Mouse (Mus musculus) adrenal gland, postnatal 36 days (tissue): ENCODE measurements around the gene Slc9b2. TPM values are rescaled to one million over a fixed set of nuclear protein-coding genes. Genes with fewer than 3 reads are reported as not detected.

Source experiments
- DNase-seq, 2 experiments: peaks; one replicate each; pipeline ENCODE4 v3.0.0; 2021; ENCODE audit warnings: mixed read lengths in 1 of 2
- total RNA-seq, 2 experiments: library from RNA; stranded (reverse); gene quantifications; 2 replicates each; pipeline ENCODE4 v1.2.3; 2021

Slc9b2 gene
- total RNA-seq, 2 experiments from 2014 or later: 0.56 to 2.0 TPM

DNA sequence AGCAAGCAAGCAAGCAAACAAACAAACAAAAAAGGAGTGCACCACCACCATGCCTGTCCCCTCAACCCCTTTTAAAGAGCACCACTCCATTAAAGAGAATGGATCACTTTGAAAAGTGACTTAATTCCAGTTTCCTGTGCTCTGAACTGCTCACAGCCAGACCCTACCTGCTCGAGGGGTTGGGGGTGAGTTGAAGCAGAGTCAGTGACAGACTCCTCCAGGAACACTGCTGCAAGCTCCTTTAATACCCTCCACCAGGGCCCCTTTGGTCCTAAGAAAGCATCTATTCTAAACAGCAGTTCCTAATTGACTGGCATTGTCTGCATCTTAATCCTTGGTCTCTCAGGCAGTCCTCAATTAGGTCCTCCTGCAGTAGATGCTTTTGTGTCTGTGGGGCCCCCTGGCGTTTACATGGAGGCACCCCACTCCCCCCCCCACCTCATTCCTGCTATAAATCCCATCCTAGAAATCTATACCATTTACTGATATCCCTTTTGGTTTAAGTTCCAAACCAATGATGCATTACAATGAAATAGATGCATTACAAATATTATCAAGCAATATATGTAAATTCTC, 5.5 kb downstream of the Slc9b2 start:
- DNase-seq: no peak

GRCm38 (mm10) chr3:135313727-135314126, 6.2 kb downstream of the Slc9b2 start:
- DNase-seq: no peak

DNA sequence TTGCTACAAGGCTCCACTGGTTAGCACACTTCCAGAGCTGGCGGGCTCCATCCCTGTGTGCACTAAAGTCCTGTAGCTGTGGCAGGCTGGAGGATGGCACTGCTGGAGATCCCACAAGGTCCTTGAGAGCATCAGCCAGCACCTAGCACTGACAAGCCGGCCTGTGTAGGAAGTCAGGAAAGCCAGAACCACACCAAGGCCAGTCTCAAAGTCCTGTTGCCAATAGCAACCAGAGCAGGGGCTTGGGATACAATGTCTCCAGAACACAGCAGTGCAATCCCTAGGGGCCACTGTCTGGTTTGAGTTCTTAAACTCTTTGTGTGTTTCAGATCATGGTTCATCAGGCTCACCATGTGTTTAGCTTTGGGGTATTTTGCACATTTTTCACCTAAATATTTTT, 7.3 kb downstream of the Slc9b2 start:
- DNase-seq: no peak

DNA sequence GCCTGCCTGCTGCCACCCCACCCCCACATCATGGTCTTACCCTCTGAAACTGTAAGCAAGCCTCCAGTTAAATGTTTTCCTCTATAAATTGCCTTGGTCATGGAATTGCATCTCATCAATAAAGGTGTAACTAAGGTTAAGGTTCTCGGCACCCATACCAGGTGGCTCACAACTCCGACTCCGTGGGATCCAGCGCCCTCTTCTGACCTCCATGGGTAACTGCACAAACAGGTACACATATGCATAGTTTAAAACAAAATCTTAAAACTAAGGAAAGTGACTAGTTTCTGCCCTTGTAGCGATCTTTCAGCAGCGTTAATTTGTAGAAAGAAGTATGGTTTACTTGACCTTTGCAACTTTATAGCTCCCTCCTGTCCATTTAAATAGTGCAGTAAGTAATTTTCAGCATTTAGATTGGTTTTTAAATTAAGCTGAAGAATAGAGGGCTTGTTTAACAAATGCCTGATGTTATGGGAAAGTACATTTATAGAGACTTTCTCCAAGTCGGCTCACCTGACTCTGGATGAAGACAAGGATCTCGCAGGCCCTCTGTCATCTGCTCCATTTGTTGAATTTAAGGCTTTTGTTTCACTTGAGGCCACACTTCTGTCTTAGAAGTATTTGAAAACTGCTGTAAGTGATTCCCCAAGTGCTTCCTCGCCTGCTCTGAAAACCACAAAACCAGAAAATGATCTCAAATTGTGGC, 8.4 kb downstream of the Slc9b2 start:
- DNase-seq: no peak

- no peak for DNase-seq
Observed at GRCm38 (mm10) chr3:135318331-135318730, 10.8 kb downstream of the Slc9b2 start.

DNA sequence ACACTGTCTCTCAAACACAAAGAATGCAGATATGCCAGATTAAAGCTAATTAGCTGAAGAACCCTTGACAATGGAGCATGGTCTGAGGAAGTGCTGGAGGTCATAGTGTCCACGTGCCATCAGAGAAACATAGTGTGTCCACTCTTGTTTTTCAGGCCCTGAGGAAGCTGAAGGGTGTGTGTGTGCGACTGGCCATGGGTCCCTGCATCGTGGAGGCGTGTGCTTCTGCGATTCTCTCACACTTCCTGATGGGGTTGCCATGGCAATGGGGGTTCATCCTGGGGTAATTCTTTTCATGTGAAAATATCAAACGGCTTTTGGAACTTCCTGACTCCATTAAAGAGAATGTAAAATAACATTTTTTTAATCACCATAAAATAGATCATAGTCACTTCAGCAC, 16.9 kb downstream of the Slc9b2 start:
- DNase-seq: no peak

DNA sequence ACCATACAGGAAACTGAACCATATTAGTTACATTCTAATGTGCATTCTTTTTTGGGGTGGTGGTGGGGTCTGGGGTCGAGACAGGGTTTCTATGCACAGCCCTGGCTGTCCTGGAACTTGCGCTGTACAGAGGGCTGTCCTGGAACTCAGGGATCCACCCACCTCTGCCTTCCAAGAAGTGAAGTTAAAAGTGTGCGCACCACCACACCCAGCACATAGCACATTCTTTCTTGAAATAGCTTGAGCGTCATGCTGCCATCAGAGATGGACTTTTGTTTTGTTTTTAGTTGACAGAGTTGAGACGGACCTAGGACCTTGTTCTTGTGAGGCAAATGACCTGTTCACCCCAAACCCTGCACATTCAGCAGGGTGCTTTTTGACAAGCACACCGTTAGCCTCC, 19.7 kb downstream of the Slc9b2 start:
- DNase-seq: no peak

- peak in 1 of 2 experiments; percentile 12 for DNase-seq
Observed at GRCm38 (mm10) chr3:135327601-135328000, 20.1 kb downstream of the Slc9b2 start.

GRCm38 (mm10) chr3:135328560-135328959, 21.1 kb downstream of the Slc9b2 start:
- DNase-seq: peak; percentile 66 to 73

GRCm38 (mm10) chr3:135332691-135333090, 25.2 kb downstream of the Slc9b2 start:
- DNase-seq: no peak

- no peak for DNase-seq
Observed at GRCm38 (mm10) chr3:135333763-135334162, 26.3 kb downstream of the Slc9b2 start.

DNA sequence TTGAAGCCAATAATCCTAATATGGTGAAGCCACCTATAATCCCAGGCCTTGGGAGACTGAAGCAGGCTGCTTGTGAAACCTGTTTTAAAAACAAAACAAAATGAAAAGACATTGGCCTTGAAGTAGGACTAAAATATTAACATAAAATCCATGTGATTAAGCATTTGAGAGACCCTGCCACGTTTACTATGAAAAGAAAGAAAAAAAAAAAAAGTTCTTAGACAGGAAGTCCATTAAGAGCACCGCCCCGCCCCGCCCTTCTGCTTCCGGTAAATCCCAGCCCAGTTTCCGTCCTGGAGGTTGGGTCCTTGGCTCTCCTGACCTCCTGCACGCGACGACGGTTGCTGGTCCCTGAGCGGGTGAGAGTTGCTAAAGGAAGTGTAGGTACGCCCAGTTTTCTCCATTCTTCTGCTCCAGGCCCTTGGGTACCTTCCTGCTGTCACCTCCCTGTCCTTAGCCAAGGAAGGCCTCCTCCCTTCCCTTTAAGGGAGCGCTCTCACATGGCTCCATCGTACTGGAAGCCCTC, 40.3 kb downstream of the Slc9b2 start, which contains the start of gene Slc9b1:
Slc9b1 (plus strand) TSS at position 291 of the 526 bp plus-strand sequence.
- DNase-seq: peak in 1 of 2 experiments; percentile 5

DNA sequence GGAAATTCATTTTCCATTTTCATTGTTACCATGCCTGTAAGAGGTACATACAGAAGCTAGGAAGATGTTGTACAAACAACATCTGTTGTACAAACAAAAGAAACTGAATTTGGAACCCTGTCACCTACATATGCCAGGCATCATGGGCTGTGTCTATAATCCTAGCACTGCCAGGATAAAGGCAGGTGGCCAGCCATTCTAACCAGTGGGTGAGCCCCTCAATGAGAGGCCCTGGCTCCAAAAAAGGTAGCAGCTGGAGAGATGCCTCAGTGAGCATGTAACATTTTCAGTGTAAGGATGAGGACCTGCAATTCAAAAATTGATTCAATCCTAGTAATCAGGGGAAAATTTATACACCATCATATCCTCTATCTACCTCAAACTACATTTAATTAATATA, 41.5 kb downstream of the Slc9b2 start:
- DNase-seq: no peak

DNA sequence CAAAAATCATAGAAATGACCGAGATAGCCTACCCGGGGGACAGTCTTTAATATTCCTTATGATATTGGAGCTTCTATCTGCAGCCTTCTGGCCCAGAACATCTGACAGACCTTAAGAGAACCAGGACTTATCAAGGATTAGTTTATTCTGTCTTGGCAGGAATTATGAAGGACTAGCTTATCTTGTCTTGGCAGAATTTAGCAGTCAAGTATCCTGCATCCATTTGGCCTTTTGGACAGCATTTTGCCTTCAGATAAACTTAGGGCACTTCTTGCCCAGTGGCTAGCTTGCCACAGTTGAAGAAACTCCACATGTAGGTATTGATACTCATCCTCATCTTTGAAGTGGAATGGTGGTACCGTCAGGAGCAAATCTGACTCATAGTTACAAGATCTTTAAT, 44.4 kb downstream of the Slc9b2 start:
- no peak for DNase-seq

GRCm38 (mm10) chr3:135357394-135357793, 49.9 kb downstream of the Slc9b2 start:
- DNase-seq: no peak

DNA sequence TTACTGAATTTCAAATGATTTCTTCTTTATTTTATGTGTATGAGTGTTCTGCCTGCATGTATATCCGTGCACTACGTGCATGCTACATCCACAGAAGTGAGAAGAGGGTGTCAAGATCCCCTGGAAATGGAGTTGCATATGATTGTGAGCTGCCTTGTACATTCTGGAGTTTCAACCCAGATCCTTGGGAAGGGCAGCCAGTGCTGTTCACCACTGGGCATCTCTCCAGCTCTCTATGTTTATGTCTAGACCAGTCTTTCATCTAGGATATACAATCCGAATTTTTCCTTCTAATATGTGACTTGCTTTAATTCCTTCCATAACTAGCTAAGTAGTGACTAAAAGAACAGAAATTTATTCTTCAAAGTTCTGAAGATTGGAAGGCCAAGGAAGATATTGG, 68.3 kb downstream of the Slc9b2 start:
- no peak for DNase-seq

- DNase-seq: no peak
Observed at GRCm38 (mm10) chr3:135377445-135377844, 69.9 kb downstream of the Slc9b2 start.

DNA sequence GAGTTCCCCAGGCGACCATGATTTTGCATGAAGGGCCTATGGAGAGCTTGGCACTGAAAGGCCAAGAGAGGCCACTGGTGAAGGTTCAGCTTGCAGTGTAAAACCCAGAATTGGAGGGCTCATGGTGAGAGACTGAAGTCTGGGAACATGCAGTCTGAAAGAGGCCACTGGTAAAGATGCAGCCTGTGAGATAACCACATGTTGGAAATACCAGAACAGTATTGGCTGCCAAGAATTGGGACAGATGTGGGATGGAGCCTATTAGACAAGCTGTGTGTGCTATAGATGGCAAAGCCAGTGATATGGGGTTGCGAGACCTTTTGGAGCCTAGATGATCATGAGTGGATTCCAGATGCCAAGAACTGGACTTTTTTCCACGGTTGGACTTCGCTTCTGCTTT, 72.4 kb downstream of the Slc9b2 start:
- no peak for DNase-seq

GRCm38 (mm10) chr3:135393186-135393585, 85.7 kb downstream of the Slc9b2 start:
- peak; percentile 52 to 67 for DNase-seq
